Mouse (Mus musculus) lung, postnatal 0 days (tissue): Measurements from ENCODE around the gene Atr. TPM values are rescaled to one million over a fixed set of nuclear protein-coding genes. Genes with fewer than 3 reads are reported as not detected.

Source experiments
- ATAC-seq: fragments of 200-750 bp; cut with Nextera tagmentation; 2 replicates; pipeline ENCODE4 v1.8.0; 2017; ENCODE audit warnings: moderate library complexity
- DNase-seq: peaks from one replicate; pipeline ENCODE4 v3.0.0-alpha.2; 2016; ENCODE audit warnings: low spot score
- H3K27ac ChIP-seq: fragments of 300-500 bp; sonication (generic); 2 replicates; pipeline ENCODE4 v1.5.1; 2014; ENCODE audit warnings: antibody characterized with exemption, mild to moderate bottlenecking, low read length, mixed read lengths
- H3K27me3 ChIP-seq: fragments of 300-500 bp; sonication (generic); replicated peaks from 2 replicates; pipeline ENCODE4 v1.6.1; 2014; ENCODE audit warnings: low read length, mixed read lengths; ENCODE audit not compliant: insufficient read depth
- H3K36me3 ChIP-seq: fragments of 300-500 bp; sonication (generic); 2 replicates; pipeline ENCODE4 v1.6.1; 2014; ENCODE audit warnings: low read length, mixed read lengths; ENCODE audit not compliant: insufficient read depth
- H3K4me1 ChIP-seq: fragments of 300-500 bp; sonication (generic); 2 replicates; pipeline ENCODE4 v1.6.1; 2014; ENCODE audit warnings: antibody characterized with exemption, low read depth, low read length, mixed read lengths; ENCODE audit not compliant: insufficient read depth
- H3K4me2 ChIP-seq: fragments of 300-500 bp; sonication (generic); replicated peaks from 2 replicates; pipeline ENCODE4 v1.6.1; 2014; ENCODE audit warnings: low read depth, mild to moderate bottlenecking, low read length, moderate library complexity, mixed read lengths
- H3K4me3 ChIP-seq: fragments of 300-500 bp; sonication (generic); 2 replicates; pipeline ENCODE4 v1.5.1; 2014; ENCODE audit warnings: low read depth, low read length
- H3K9ac ChIP-seq: fragments of 300-500 bp; sonication (generic); replicated peaks from 2 replicates; pipeline ENCODE4 v1.6.1; 2014; ENCODE audit warnings: low read depth, mild to moderate bottlenecking
- H3K9me3 ChIP-seq: fragments of 300-500 bp; sonication (generic); 2 replicates; pipeline ENCODE4 v1.6.1; 2016; ENCODE audit warnings: low read length, mixed read lengths
- CTCF ChIP-seq: IDR thresholded peaks from 2 replicates; pipeline ENCODE4 v1.5.1; 2016; ENCODE audit warnings: antibody characterized with exemption, mild to moderate bottlenecking
- EP300 ChIP-seq: IDR thresholded peaks from 2 replicates; pipeline ENCODE4 v1.6.1; 2016; ENCODE audit warnings: antibody characterized with exemption, mild to moderate bottlenecking, control low read depth
- WGBS: fragments of 180-500 bp; shearing (Covaris S2); extraction: QIAGEN DNeasy Blood & Tissue Kit; methylation state at CpG from one replicate; pipeline ENCODE4 v1.1.7; 2014; 5-methylcytosine and 5-hydroxymethylcytosine counted together
- polyA plus RNA-seq: library from polyadenylated mRNA; unstranded; fragments of >200 nt; fragmentation: Nextera tagmentation; extraction: Ambion mirVana; gene quantifications from 2 replicates; pipeline ENCODE4 v1.2.1, GENCODE M21; 2015

The Atr gene
- polyA plus RNA-seq, 1 experiment from 2014 or later, result 4.9 TPM

DNA sequence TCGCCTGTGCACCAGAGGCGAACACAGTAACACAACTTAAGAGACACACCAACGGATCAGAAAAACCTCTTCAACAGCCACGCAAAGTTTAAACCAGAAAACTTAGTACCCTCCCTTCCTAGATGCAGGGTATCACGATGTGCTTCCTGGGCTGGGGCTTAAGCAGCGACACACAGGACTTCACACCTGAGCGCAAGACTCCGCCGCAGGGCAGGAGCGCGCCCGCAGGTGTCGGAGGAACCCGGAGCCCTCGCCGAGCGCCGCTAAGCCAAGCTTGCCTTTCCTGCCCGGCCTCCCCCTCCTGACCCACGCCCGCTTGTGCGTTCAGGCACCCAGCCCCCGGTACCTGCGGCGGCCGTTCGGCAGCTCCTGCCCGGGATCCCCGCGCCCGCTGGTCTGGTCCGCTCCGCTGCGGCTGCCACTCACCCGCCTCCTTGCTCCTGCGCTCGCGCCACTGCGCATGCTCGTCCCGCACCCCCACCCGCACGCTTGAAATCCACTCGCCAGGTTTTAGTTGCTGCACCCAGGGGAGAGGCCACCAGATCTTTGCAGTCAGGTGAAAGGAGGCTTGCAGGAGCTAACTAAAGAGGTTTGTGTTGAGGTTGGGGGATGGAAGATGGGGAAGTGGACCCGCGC, 12.5 kb upstream of the Atr start, which contains the start of gene Pls1:
Pls1 (minus strand) TSS at position 487 of the 636 bp plus-strand sequence.
- ATAC-seq, result peak; percentile 94
- TF ChIP-seq CTCF (0 out of 2 replicates have a peak, but pooled peaks have one; percentile 5), EP300 (no peak)
- no peaks in the 10 kb centered on the region for H3K4me1 ChIP-seq
- H3K36me3 ChIP-seq, result no peaks in the 10 kb centered on the region
- H3K4me2 ChIP-seq, result peak within 1 kb of the TSS; percentile 91
- H3K4me3 ChIP-seq, result peak within 1 kb of the TSS; percentile 51
- peak within 1 kb of the TSS; percentile 71; the same call in 1 of the 2 replicates for H3K27ac ChIP-seq
- H3K9ac ChIP-seq, result peak within 1 kb of the TSS; percentile 13; the same call in 1 of the 2 replicates
- 2% methylated on average over 46 of the region's 46 CpGs for WGBS
- peak; percentile 78 for DNase-seq
- no peaks in the 10 kb centered on the region for H3K9me3 ChIP-seq
- no peaks in the 10 kb centered on the region for H3K27me3 ChIP-seq

DNA sequence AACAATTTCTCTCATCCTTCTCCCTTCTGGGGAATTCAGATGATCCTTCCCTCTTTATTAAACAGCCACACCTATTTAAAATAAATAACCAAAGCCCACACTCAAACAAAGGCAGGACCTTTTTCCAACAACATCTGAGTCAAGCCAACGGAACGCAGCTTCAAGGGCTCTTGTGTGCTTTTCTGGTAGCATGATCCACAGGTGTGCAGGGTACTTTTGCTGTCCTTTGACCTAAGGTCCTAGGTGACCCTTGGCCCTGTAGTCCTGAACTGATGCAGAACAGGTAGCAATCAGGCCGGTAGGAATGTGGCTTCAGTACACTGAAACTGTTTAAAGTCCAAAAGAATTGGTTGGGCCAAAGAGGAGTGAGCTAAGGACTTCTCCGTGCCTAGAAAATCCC, 11.7 kb upstream of the Atr start:
- no peak overlapping the region for H3K9ac ChIP-seq
- DNase-seq (peak; percentile 63), ATAC-seq (peak; percentile 67)
- no peaks in the 10 kb centered on the region for H3K27me3 ChIP-seq
- H3K27ac ChIP-seq, result peak overlapping the region; percentile 71; the same call in 1 of the 2 replicates
- 35% methylated on average over 4 of the region's 4 CpGs for WGBS
- H3K4me3 ChIP-seq, result no peak overlapping the region
- no peaks in the 10 kb centered on the region for H3K36me3 ChIP-seq
- no peaks in the 10 kb centered on the region for H3K9me3 ChIP-seq
- peak overlapping the region; percentile 91; the same call in 1 of the 2 replicates for H3K4me2 ChIP-seq
- TF ChIP-seq EP300 (peak; percentile 80), CTCF (no peak)
- no peaks in the 10 kb centered on the region for H3K4me1 ChIP-seq

DNA sequence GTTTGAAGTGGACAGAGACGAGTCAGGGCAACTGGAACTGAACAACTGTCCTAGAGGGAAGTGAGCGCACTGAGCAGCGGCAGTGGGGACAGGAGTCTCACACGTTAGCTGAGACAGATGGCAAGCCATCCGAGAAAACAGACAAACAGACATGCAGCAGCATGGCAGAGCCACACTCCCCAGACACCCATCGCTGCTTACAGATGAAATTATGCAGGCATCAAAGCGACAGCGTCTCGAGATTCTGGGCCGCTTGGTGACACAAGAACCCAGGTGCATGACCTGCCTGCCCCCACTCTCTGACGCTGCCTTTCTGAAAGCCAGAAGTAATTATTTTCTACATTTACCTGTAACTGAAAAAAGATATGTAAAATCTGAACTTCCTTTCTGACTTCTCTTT, 5.7 kb upstream of the Atr start:
- no peak overlapping the region for H3K27ac ChIP-seq
- no peak overlapping the region for H3K4me3 ChIP-seq
- no peak overlapping the region for H3K9ac ChIP-seq
- H3K27me3 ChIP-seq, result no peaks in the 10 kb centered on the region
- H3K9me3 ChIP-seq, result no peaks in the 10 kb centered on the region
- no peak for TF ChIP-seq EP300
- no peak for TF ChIP-seq CTCF
- ATAC-seq, result no peak
- H3K4me1 ChIP-seq, result no peaks in the 10 kb centered on the region
- H3K36me3 ChIP-seq, result no peaks in the 10 kb centered on the region
- H3K4me2 ChIP-seq, result no peak overlapping the region
- DNase-seq, result no peak
- WGBS, result 73% methylated on average over 11 of the region's 11 CpGs

DNA sequence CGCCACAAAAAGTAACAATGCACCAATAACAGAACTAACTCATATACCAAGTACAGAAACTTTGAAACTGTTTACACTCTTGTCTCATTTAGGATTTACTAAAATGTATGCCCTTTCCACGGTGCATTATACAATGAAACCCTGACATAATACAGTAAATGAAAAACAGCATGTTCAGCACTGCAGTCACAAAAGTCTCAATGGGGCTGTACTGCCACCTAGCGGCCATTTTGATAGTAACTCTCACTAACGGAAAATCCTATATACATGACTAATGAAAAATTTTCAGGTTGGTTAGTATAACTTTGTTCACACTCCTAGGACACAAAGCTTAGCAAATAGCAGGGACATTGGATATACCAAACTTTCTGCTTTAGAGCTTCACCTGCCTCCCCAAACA, 4.5 kb upstream of the Atr start:
- peak; percentile 91 for TF ChIP-seq CTCF
- no peak for TF ChIP-seq EP300
- DNase-seq, result peak; percentile 77
- Histone ChIP-seq H3K9ac (no peak overlapping the region), H3K4me1 (no peaks in the 10 kb centered on the region), H3K27ac (no peak overlapping the region), H3K9me3 (no peaks in the 10 kb centered on the region), H3K36me3 (no peaks in the 10 kb centered on the region), H3K27me3 (no peaks in the 10 kb centered on the region), H3K4me2 (no peak overlapping the region), H3K4me3 (no peak overlapping the region)
- no peak for ATAC-seq
- WGBS, result 25% methylated on average over 4 of the region's 4 CpGs

DNA sequence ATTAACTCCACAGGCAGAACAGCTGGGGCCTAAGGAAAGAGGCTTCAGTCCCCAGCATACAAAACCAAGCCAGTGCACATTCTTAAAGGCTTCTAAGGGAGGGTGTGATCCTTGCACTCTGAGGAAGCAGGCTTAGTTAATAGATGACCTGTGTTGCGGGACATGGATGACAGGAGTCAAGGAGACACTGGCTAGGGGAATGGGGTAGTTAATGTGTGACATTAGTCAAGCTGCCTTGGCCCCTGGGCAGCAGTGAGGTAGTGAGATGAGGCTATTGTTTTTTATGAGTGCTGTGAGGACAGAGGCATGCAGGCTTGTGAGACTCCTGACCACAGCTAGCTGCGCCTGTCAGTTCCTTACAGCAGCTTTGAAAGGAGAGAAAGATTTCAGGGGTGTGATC, 2.5 kb upstream of the Atr start:
- TF ChIP-seq EP300, result no peak
- no peak for TF ChIP-seq CTCF
- no peak overlapping the region for H3K27ac ChIP-seq
- no peak overlapping the region for H3K9ac ChIP-seq
- H3K36me3 ChIP-seq, result no peaks in the 10 kb centered on the region
- H3K4me3 ChIP-seq, result no peak overlapping the region
- no peaks in the 10 kb centered on the region for H3K4me1 ChIP-seq
- no peaks in the 10 kb centered on the region for H3K9me3 ChIP-seq
- H3K27me3 ChIP-seq, result no peaks in the 10 kb centered on the region
- DNase-seq (no peak), ATAC-seq (no peak)
- 47% methylated on average over 2 of the region's 2 CpGs for WGBS
- no peak overlapping the region for H3K4me2 ChIP-seq

DNA sequence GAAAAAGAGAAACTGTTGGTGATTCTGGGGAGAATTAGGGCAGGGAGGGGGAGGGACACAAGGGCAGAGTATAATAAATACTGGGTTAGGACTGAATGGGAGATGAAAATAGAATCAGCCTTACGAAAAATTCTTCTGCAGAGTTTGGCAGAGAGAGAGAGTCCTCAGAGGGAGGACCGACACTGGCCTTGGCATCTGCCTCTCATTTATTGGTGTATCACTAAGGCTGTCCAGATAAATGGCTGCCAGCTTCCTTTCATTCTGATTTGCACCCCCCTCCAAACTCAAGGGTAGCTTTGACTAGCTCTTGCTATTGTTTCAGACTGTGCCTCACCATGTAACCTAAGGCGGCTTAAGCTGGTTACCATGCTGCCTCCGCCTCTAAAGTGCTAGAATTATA, 1.4 kb upstream of the Atr start:
- no peaks in the 10 kb centered on the region for H3K9me3 ChIP-seq
- TF ChIP-seq EP300, result no peak
- no peak for TF ChIP-seq CTCF
- no peak overlapping the region for H3K9ac ChIP-seq
- H3K4me1 ChIP-seq, result no peaks in the 10 kb centered on the region
- ATAC-seq (no peak), DNase-seq (no peak)
- H3K27ac ChIP-seq, result no peak overlapping the region
- 88% methylated on average over 4 of the region's 4 CpGs for WGBS
- no peaks in the 10 kb centered on the region for H3K36me3 ChIP-seq
- no peak overlapping the region for H3K4me3 ChIP-seq
- no peaks in the 10 kb centered on the region for H3K27me3 ChIP-seq
- no peak overlapping the region for H3K4me2 ChIP-seq
